Mouse (Mus musculus): Measurements from ENCODE around the gene Cactin. TPM values are rescaled to one million over a fixed set of nuclear protein-coding genes. Genes with fewer than 3 reads are reported as not detected.

Cactin gene
- polyA plus RNA-seq, 1 experiment from 2014 or later: 26.0 TPM

DNA sequence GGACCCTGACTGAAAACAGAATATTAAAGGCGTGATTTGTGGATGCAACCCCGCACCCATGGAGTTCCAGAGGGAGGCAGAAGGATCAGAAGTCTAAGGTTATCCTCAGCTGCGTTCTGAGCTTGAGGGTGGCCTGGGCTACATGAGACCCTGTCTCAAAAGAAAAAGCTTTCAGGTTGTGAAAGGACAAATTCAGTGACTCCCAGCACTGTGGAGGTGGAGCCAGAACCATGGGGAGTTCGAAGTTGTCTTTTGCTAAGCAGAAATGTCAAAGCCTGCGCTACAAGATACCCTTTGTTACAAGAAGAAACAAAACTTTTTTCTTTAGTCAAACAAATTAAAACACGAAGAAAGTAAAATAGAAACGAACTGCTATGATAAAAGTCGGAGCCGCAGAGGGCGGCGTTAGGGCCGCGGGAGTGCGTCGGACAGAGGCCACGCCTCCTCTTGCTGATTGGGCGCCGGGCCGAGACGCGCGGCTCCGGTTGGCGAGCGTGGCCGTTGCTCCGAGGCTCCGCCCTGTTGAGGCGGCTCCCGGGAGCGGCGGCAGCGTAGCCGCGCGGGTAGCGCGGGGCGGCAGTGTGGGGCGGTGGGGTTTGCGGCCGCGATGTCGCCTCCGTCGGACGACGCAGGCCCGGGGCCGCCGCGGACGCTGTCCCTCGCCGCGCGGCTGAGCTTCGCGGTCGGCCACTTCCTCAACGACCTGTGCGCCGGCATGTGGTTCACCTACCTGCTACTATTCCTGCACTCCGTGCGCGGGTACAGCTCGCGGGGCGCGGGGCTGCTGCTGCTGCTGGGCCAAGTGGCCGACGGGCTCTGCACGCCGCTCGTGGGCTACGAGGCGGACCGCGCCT, 36.3 kb downstream of the Cactin start, which contains the start of gene Mfsd12:
Gene Mfsd12, plus strand, starts transcription at position 501 of the 854 bp plus-strand sequence.
- ATAC-seq (ENCODE audit: low FRiP score): peak; percentile 90
- H3K4me2 ChIP-seq (replicated peaks; ENCODE audit: low read depth, low read length): peak within 1 kb of the TSS; percentile 99
- no peaks in the 10 kb centered on the region for H3K9me3 ChIP-seq (ENCODE audit: control insufficient read depth, low read length)
- 2% methylated on average over 56 of the region's 79 CpGs for WGBS
- peak; percentile 90 for DNase-seq (ENCODE audit: low spot score)
- H3K27me3 ChIP-seq (ENCODE audit: control insufficient read depth, insufficient read depth, low read length): no peaks in the 10 kb centered on the region; the same call in 1 of the 2 replicates
- H3K27ac ChIP-seq (ENCODE audit: low read depth, low read length): no peak within 1 kb of the TSS
- peak within 1 kb of the TSS; percentile 74 for H3K9ac ChIP-seq (ENCODE audit: low read depth, low read length)
- peak within 1 kb of the TSS; percentile 70 for H3K4me3 ChIP-seq (ENCODE audit: low read depth, low read length)
- peaks cover 9% of the 10 kb centered on the region; the same call in 1 of the 2 replicates for H3K4me1 ChIP-seq (replicated peaks; ENCODE audit: control insufficient read depth, insufficient read depth, low read length)
- no peaks in the 10 kb centered on the region for H3K36me3 ChIP-seq (ENCODE audit: control insufficient read depth, insufficient read depth, low read length)

DNA sequence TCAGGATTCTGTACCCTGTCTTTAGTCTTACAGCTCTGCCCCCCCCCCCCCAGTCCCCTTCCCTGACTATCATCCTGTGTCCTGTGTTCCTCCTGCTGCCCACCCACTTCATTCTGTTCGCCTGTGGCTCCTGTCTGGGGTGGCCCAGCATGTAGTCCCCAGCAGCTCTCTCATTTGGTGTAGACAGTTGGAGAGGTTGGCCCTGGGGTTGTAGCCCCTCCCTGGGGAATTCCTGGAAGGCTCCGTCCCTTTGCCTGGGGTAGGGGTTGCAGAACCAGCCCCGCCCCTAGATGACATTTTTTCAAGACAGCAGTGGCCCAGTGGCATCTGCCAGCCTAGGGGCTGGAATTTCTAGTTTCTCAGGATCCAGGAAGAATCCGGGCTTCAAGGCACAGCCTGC, 37.3 kb downstream of the Cactin start:
- DNase-seq (ENCODE audit: low spot score) (no peak), ATAC-seq (ENCODE audit: low FRiP score) (no peak)
- Histone ChIP-seq H3K9ac (ENCODE audit: low read depth, low read length) (peak overlapping the region; percentile 74), H3K36me3 (ENCODE audit: control insufficient read depth, insufficient read depth, low read length) (no peaks in the 10 kb centered on the region), H3K9me3 (ENCODE audit: control insufficient read depth, low read length) (no peaks in the 10 kb centered on the region), H3K4me1 (replicated peaks; ENCODE audit: control insufficient read depth, insufficient read depth, low read length) (peaks cover 9% of the 10 kb centered on the region; the same call in 1 of the 2 replicates), H3K27me3 (ENCODE audit: control insufficient read depth, insufficient read depth, low read length) (peaks cover 7% of the 10 kb centered on the region), H3K4me3 (ENCODE audit: low read depth, low read length) (peak overlapping the region; percentile 70), H3K4me2 (replicated peaks; ENCODE audit: low read depth, low read length) (peak overlapping the region; percentile 99), H3K27ac (ENCODE audit: low read depth, low read length) (no peak overlapping the region)
- 19% methylated on average over 4 of the region's 4 CpGs for WGBS

DNA sequence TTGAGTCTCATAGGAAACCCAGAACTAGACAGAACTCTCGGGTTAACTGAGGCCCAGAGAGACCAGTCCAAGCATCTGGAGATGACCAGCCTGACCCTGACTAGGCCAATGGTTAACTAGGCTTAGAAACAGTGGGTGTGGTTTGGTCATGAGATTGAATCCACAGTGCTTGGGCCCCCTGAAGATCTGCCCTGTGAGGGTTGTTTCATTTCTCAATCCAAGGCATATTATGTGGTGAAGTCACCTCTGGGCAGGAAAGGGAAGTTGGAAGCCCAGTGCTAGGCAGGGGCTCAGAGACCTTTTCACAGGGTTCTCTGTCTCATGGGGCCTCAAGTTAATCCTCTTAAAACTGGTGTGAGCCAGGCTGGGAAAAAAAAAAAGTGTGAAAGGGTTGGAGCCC, 37.9 kb downstream of the Cactin start:
- Histone ChIP-seq H3K9ac (ENCODE audit: low read depth, low read length) (no peak overlapping the region), H3K4me3 (ENCODE audit: low read depth, low read length) (no peak overlapping the region), H3K27me3 (ENCODE audit: control insufficient read depth, insufficient read depth, low read length) (peaks cover 13% of the 10 kb centered on the region), H3K36me3 (ENCODE audit: control insufficient read depth, insufficient read depth, low read length) (no peaks in the 10 kb centered on the region), H3K4me2 (replicated peaks; ENCODE audit: low read depth, low read length) (no peak overlapping the region), H3K9me3 (ENCODE audit: control insufficient read depth, low read length) (no peaks in the 10 kb centered on the region), H3K27ac (ENCODE audit: low read depth, low read length) (no peak overlapping the region), H3K4me1 (replicated peaks; ENCODE audit: control insufficient read depth, insufficient read depth, low read length) (peaks cover 14% of the 10 kb centered on the region)
- WGBS: 80% methylated on average over 1 of the region's 1 CpGs
- DNase-seq (ENCODE audit: low spot score) (no peak), ATAC-seq (ENCODE audit: low FRiP score) (no peak)

DNA sequence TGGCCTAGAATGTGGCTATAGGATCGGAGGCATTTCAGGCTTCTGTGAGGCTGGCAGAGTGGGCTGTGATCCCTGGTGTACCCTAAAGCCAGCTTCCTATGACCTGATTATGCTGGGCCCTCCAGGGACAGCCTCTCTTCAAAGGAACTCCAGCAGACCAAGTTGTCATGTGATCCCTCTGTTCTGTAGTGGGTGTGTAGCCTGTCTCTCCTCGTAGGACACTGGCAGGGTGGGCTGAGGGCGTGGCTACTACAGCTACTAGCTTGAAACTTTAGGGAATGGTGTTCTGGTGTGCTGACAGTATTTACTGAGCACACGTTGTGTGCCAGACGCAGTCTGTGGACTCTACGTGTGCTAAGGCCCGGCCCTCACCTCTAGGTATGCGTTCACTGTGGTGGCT, 39.8 kb downstream of the Cactin start:
- H3K4me1 ChIP-seq (replicated peaks; ENCODE audit: control insufficient read depth, insufficient read depth, low read length): peaks cover 31% of the 10 kb centered on the region

DNA sequence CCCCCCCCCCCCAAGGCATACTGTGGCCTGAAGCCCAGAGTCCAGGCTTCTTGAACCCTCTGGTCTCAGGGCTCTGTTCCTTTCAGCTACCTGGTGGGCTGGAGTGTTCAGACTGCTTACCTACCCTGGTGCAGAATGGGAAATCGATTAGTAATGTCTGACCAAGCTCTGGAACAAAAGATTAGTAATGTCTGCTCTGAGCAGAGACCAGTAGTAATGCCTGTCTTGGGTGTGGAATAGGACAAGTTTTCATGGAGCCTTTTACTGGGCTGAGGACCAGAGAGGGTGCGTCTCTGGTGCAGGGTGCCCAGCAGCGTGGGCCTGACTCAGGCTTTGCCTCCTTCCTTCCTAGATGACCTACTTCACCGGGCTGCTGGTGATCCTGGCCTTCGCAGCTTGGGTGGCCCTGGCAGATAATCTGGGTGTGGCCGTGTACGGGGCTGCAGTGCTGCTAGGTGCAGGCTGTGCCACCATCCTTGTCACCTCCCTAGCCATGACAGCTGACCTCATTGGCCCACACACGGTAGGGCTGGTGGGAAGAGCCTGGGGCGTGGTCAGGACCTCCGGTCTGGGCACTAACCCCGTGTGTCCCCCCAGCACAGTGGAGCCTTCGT, 41.5 kb downstream of the Cactin start:
- no peak overlapping the region for H3K27ac ChIP-seq (ENCODE audit: low read depth, low read length)
- 0 out of 2 replicates have a peak, but pooled peaks cover 2% of the 10 kb centered on the region for H3K36me3 ChIP-seq (ENCODE audit: control insufficient read depth, insufficient read depth, low read length)
- no peak for DNase-seq (ENCODE audit: low spot score)
- no peak overlapping the region for H3K9ac ChIP-seq (ENCODE audit: low read depth, low read length)
- no peaks in the 10 kb centered on the region for H3K9me3 ChIP-seq (ENCODE audit: control insufficient read depth, low read length)
- H3K4me2 ChIP-seq (replicated peaks; ENCODE audit: low read depth, low read length): 0 out of 2 replicates have a peak overlapping the region, but pooled peaks have one; percentile 5
- peaks cover 33% of the 10 kb centered on the region for H3K4me1 ChIP-seq (replicated peaks; ENCODE audit: control insufficient read depth, insufficient read depth, low read length)
- 79% methylated on average over 12 of the region's 12 CpGs for WGBS
- H3K27me3 ChIP-seq (ENCODE audit: control insufficient read depth, insufficient read depth, low read length): peaks cover 19% of the 10 kb centered on the region
- ATAC-seq (ENCODE audit: low FRiP score): no peak
- no peak overlapping the region for H3K4me3 ChIP-seq (ENCODE audit: low read depth, low read length)

More for the DNA sequence above, 39.8 kb downstream of the Cactin start:
- Histone ChIP-seq H3K4me3 (ENCODE audit: low read depth, low read length) (no peak overlapping the region), H3K27ac (ENCODE audit: low read depth, low read length) (no peak overlapping the region; the same call in 1 of the 2 replicates), H3K27me3 (ENCODE audit: control insufficient read depth, insufficient read depth, low read length) (peaks cover 19% of the 10 kb centered on the region), H3K9me3 (ENCODE audit: control insufficient read depth, low read length) (no peaks in the 10 kb centered on the region), H3K9ac (ENCODE audit: low read depth, low read length) (no peak overlapping the region), H3K36me3 (ENCODE audit: control insufficient read depth, insufficient read depth, low read length) (no peaks in the 10 kb centered on the region), H3K4me2 (replicated peaks; ENCODE audit: low read depth, low read length) (no peak overlapping the region)
- ATAC-seq (ENCODE audit: low FRiP score) (no peak), DNase-seq (ENCODE audit: low spot score) (no peak)
- WGBS: 68% methylated on average over 8 of the region's 8 CpGs

DNA sequence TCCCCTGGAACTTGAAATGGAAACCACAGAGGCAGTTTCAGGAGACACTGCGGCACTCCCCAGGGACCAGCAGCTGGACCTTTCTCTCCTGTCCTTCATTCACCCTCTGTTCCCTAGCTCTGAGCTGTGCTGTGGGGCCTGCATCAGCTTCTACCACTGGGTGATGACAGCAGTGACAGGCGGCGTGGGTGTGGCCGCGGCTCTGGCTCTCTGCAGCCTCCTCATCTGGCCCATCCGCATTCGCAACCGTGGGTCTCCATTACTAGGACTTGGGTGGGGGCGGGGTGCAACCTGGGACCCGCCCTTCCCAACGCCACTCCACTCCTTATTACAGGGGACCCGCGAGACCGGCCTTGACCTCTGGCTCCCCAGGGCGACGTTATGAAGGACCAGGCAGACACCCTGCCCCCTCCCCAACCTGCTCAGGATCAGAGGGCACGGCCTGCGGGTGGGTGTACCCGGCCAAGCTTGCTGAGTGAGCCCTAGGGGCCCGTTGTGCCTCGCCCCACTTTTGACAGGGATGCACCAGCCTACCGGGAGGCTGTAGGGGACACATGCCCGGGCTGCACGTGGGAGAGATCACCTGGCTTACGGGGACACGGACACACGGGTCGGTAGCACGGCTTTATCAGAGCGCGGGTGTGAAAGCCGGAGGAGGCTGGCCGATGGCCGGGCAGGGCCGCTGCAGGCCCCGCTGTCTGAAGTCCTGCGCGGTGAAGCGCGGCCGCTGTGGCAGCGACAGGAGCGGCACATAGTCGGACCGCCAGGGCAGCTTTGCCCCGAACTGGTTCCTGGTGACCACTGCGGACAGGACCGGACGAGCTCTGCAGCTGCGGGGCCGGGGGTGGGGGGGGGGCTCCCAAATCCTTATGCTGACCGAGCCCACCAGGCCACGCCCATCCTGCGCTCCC, 42.8 kb downstream of the Cactin start:
- 9% methylated on average over 47 of the region's 54 CpGs for WGBS
- Histone ChIP-seq H3K27me3 (ENCODE audit: control insufficient read depth, insufficient read depth, low read length) (peaks cover 19% of the 10 kb centered on the region), H3K4me1 (replicated peaks; ENCODE audit: control insufficient read depth, insufficient read depth, low read length) (peaks cover 28% of the 10 kb centered on the region), H3K4me2 (replicated peaks; ENCODE audit: low read depth, low read length) (peak overlapping the region; percentile 45), H3K9me3 (ENCODE audit: control insufficient read depth, low read length) (no peaks in the 10 kb centered on the region), H3K36me3 (ENCODE audit: control insufficient read depth, insufficient read depth, low read length) (peaks cover 13% of the 10 kb centered on the region), H3K4me3 (ENCODE audit: low read depth, low read length) (peak overlapping the region; percentile 30), H3K9ac (ENCODE audit: low read depth, low read length) (peak overlapping the region; percentile 44), H3K27ac (ENCODE audit: low read depth, low read length) (no peak overlapping the region)
- DNase-seq (ENCODE audit: low spot score): peak; percentile 38
- no peak for ATAC-seq (ENCODE audit: low FRiP score)

DNA sequence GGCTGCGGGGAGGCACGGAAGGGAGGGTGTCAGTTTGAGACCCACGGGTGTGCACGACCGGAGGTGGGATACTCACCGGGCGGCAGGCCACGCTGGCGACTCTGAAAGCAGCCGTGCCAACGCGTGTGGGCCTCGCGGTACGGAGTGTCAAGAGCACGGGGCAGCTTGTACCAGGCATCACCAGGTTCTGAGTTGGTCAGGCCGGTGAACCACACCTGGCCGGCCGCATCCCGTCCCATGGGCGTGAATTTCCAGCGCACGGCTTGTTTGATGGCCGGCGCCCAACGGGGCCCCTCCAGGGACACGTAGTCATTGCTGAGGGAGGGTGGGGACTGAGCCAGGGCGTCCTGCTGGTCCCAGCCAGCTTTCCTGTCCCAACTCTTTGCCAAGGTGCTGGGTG, 43.8 kb downstream of the Cactin start:
- no peak overlapping the region for H3K27ac ChIP-seq (ENCODE audit: low read depth, low read length)

DNA sequence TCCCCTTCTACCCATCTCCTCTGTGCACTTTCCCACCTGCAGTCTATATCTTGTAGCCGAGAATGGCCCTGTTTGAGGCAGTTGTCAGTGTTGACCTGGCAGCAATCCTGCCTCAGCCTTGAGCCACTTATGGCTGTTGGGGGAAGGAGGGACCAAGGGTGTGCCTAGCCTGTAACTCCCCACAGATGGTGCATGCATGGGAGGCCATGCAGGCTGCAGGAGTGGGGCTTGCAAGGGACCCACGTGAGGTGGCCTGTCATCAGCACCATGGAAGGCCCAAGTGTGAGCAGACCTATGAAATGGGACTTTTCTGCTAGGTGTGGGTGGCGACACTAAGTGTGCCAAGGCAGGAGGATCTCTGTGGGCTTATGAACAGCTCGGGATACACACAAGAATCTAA, 44.2 kb downstream of the Cactin start:
- Histone ChIP-seq H3K27me3 (ENCODE audit: control insufficient read depth, insufficient read depth, low read length) (peaks cover 19% of the 10 kb centered on the region), H3K36me3 (ENCODE audit: control insufficient read depth, insufficient read depth, low read length) (peaks cover 22% of the 10 kb centered on the region), H3K27ac (ENCODE audit: low read depth, low read length) (no peak overlapping the region), H3K4me3 (ENCODE audit: low read depth, low read length) (no peak overlapping the region), H3K9ac (ENCODE audit: low read depth, low read length) (no peak overlapping the region), H3K4me1 (replicated peaks; ENCODE audit: control insufficient read depth, insufficient read depth, low read length) (peaks cover 28% of the 10 kb centered on the region), H3K4me2 (replicated peaks; ENCODE audit: low read depth, low read length) (0 out of 2 replicates have a peak overlapping the region, but pooled peaks have one; percentile 3), H3K9me3 (ENCODE audit: control insufficient read depth, low read length) (no peaks in the 10 kb centered on the region)
- no peak for DNase-seq (ENCODE audit: low spot score)
- peak; percentile 18 for ATAC-seq (ENCODE audit: low FRiP score)
- WGBS: 36% methylated on average over 4 of the region's 4 CpGs

More for the DNA sequence above, 43.8 kb downstream of the Cactin start:
- ATAC-seq (ENCODE audit: low FRiP score) (no peak), DNase-seq (ENCODE audit: low spot score) (peak; percentile 41)
- Histone ChIP-seq H3K9ac (ENCODE audit: low read depth, low read length) (peak overlapping the region; percentile 44), H3K36me3 (ENCODE audit: control insufficient read depth, insufficient read depth, low read length) (peaks cover 19% of the 10 kb centered on the region), H3K9me3 (ENCODE audit: control insufficient read depth, low read length) (no peaks in the 10 kb centered on the region), H3K27me3 (ENCODE audit: control insufficient read depth, insufficient read depth, low read length) (peaks cover 19% of the 10 kb centered on the region), H3K4me3 (ENCODE audit: low read depth, low read length) (no peak overlapping the region), H3K4me2 (replicated peaks; ENCODE audit: low read depth, low read length) (peak overlapping the region; percentile 45), H3K4me1 (replicated peaks; ENCODE audit: control insufficient read depth, insufficient read depth, low read length) (peaks cover 28% of the 10 kb centered on the region)
- 10% methylated on average over 28 of the region's 28 CpGs for WGBS
